Comparison of ENCODE assay signal across 9 mouse cellular contexts in the genomic region with DNA sequence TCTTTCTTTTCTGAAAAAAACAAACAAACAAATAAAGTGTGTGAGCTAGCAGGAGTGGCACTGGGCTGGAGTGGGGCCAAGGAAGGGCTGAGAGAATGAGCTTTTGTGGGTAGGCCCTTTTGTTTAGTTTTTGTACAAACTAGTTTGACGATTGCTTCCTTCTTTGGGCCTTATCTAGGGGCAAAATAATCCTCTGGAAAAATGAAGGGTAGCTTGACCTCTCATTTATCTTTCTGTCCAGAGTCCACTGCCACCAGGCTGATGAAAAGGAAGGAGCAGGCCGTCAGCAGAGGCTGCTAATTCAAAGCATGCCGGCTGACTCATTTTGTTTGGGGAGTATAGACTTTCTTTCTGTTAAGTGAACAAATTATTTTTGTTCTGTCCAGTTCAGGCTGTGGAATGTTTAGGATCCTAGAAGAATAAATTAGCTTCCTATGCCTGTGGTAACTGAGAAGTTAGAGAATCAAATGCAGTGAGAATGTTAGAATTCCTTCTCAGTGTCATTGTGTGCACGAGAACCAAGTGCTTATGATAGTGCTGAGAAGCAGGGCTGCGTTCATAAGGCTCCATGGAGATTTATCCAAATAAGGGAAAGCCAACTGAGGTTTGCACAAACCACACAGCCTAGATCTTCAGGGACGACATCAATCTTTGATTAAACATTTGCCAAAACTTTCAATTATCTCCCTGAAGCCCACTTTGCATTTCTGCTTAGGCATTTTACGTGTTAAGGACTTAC.
DNase-seq lines count a peak whose midpoint lies in the region; ATAC-seq and TF ChIP-seq lines count a peak whose summit lies in the region.
"Had no signal": no experiment of that assay in that cellular context is flagged by ENCODE, and none has a peak within 500 bp of the region (broad histone marks: within the 10 kb centered on the region; RNA-seq: fewer than 3 reads in every experiment).

No protein-coding gene starts in this region.

- no peak for DNase-seq in kidney, adult 8-10 months
- peak; percentile 67 for DNase-seq in embryonic facial prominence, embryonic 11.5 days (ENCODE audit: low spot score)
- peak; percentile 9 for DNase-seq in hindbrain, postnatal 0 days (ENCODE audit: low spot score)
- DNase-seq in midbrain, embryonic 14.5 days, result peak; percentile 31
- no peak for DNase-seq in layer of hippocampus, adult 18-20 months (ENCODE audit: low spot score in 2 of 2)
- no peak for DNase-seq in T-cell, adult 2 months (ENCODE audit: low spot score)

- 20% methylated on average over 7 of the region's 7 CpGs for WGBS in kidney, embryonic 14.5 days
- 17% methylated on average over 7 of the region's 7 CpGs for WGBS in embryonic facial prominence, embryonic 11.5 days
- 23% methylated on average over 7 of the region's 7 CpGs for WGBS in hindbrain, postnatal 0 days
- WGBS in midbrain, embryonic 14.5 days, result 33% methylated on average over 7 of the region's 7 CpGs

- no peaks in the 10 kb centered on the region for H3K36me3 ChIP-seq in kidney, embryonic 14.5 days (ENCODE audit: control insufficient read depth, insufficient read depth, low read length)
- H3K36me3 ChIP-seq in embryonic facial prominence, embryonic 11.5 days (replicated peaks; ENCODE audit: control insufficient read depth, insufficient read depth, low read depth, low read length), result no peaks in the 10 kb centered on the region
- H3K36me3 ChIP-seq in hindbrain, postnatal 0 days (ENCODE audit: insufficient read depth, low read length), result no peaks in the 10 kb centered on the region
- H3K36me3 ChIP-seq in midbrain, embryonic 14.5 days (ENCODE audit: control insufficient read depth, insufficient read depth, low read length), result no peaks in the 10 kb centered on the region
- H3K36me3 ChIP-seq: hindbrain, embryonic 15.5 days had no signal

- H3K27me3 ChIP-seq in kidney, embryonic 14.5 days (ENCODE audit: control insufficient read depth, insufficient read depth, low read length), result no peaks in the 10 kb centered on the region
- H3K27me3 ChIP-seq in embryonic facial prominence, embryonic 11.5 days (ENCODE audit: control insufficient read depth, insufficient read depth, low read length), result no peaks in the 10 kb centered on the region
- H3K27me3 ChIP-seq in hindbrain, postnatal 0 days (ENCODE audit: insufficient read depth, low read length), result no peaks in the 10 kb centered on the region
- no peaks in the 10 kb centered on the region for H3K27me3 ChIP-seq in midbrain, embryonic 14.5 days (ENCODE audit: control insufficient read depth, insufficient read depth, low read length)
- H3K27me3 ChIP-seq: hindbrain, embryonic 15.5 days had no signal

- H3K4me2 ChIP-seq in kidney, embryonic 14.5 days (replicated peaks; ENCODE audit: low read depth, low read length), result no peak overlapping the region
- no peak overlapping the region for H3K4me2 ChIP-seq in embryonic facial prominence, embryonic 11.5 days (ENCODE audit: low read depth, low read length)
- no peak overlapping the region for H3K4me2 ChIP-seq in hindbrain, postnatal 0 days (ENCODE audit: low read depth, low read length)
- no peak overlapping the region for H3K4me2 ChIP-seq in midbrain, embryonic 14.5 days (ENCODE audit: low read length)
- H3K4me2 ChIP-seq: hindbrain, embryonic 15.5 days had no signal

- peak; percentile 64; the same call in 1 of the 2 replicates for ATAC-seq in kidney, embryonic 14.5 days (ENCODE audit: low FRiP score, low TSS enrichment)
- peak; percentile 48; the same call in 1 of the 2 replicates for ATAC-seq in embryonic facial prominence, embryonic 11.5 days (replicated peaks; ENCODE audit: insufficient number of reproducible peaks, low FRiP score, low TSS enrichment, low read depth)
- ATAC-seq in hindbrain, postnatal 0 days, result no peak
- no peak for ATAC-seq in midbrain, embryonic 14.5 days (ENCODE audit: low FRiP score, low TSS enrichment)
- no peak for ATAC-seq in inflammation-experienced regulatory T-cells, adult 6 months

- peak overlapping the region; percentile 42; the same call in 1 of the 2 replicates for H3K27ac ChIP-seq in kidney, embryonic 14.5 days (ENCODE audit: low read depth, low read length)
- H3K27ac ChIP-seq in embryonic facial prominence, embryonic 11.5 days (replicated peaks; ENCODE audit: low read depth, low read length), result peak overlapping the region; percentile 16; the same call in 1 of the 2 replicates
- 0 out of 2 replicates have a peak overlapping the region, but pooled peaks have one; percentile 22 for H3K27ac ChIP-seq in hindbrain, postnatal 0 days
- no peak overlapping the region for H3K27ac ChIP-seq in midbrain, embryonic 14.5 days (replicated peaks; ENCODE audit: low read depth, low read length)
- H3K27ac ChIP-seq: hindbrain, embryonic 15.5 days had no signal

- H3K4me3 ChIP-seq in kidney, embryonic 14.5 days (ENCODE audit: low read length), result no peak overlapping the region
- H3K4me3 ChIP-seq in embryonic facial prominence, embryonic 11.5 days (ENCODE audit: low read depth, low read length), result no peak overlapping the region
- H3K4me3 ChIP-seq in hindbrain, postnatal 0 days (ENCODE audit: low read length), result no peak overlapping the region
- no peak overlapping the region for H3K4me3 ChIP-seq in midbrain, embryonic 14.5 days (replicated peaks; ENCODE audit: low read depth, low read length)
- H3K4me3 ChIP-seq: hindbrain, embryonic 15.5 days had no signal

- H3K9me3 ChIP-seq in kidney, embryonic 14.5 days (ENCODE audit: control insufficient read depth, low read length), result no peaks in the 10 kb centered on the region
- H3K9me3 ChIP-seq in embryonic facial prominence, embryonic 11.5 days (replicated peaks; ENCODE audit: control insufficient read depth, low read length), result no peaks in the 10 kb centered on the region
- H3K9me3 ChIP-seq in hindbrain, postnatal 0 days (ENCODE audit: low read length), result no peaks in the 10 kb centered on the region
- H3K9me3 ChIP-seq in midbrain, embryonic 14.5 days (ENCODE audit: control insufficient read depth, low read length), result no peaks in the 10 kb centered on the region
- H3K9me3 ChIP-seq: hindbrain, embryonic 15.5 days had no signal

- H3K4me1 ChIP-seq in kidney, embryonic 14.5 days (ENCODE audit: control insufficient read depth, insufficient read depth, low read length), result 0 out of 2 replicates have a peak, but pooled peaks cover 4% of the 10 kb centered on the region
- no peaks in the 10 kb centered on the region for H3K4me1 ChIP-seq in embryonic facial prominence, embryonic 11.5 days (ENCODE audit: control insufficient read depth, insufficient read depth, low read length)
- H3K4me1 ChIP-seq in hindbrain, postnatal 0 days (ENCODE audit: insufficient read depth, low read length), result no peaks in the 10 kb centered on the region
- H3K4me1 ChIP-seq in midbrain, embryonic 14.5 days (ENCODE audit: control insufficient read depth, insufficient read depth, low read length), result peaks cover 3% of the 10 kb centered on the region; the same call in 1 of the 2 replicates

- TF ChIP-seq CTCF in hindbrain, postnatal 0 days (IDR thresholded peaks at IDR 0.05; ENCODE audit: low read depth), result no peak

- no peak overlapping the region for H3K9ac ChIP-seq in kidney, embryonic 14.5 days (ENCODE audit: low read depth, low read length)
- H3K9ac ChIP-seq in embryonic facial prominence, embryonic 11.5 days (replicated peaks; ENCODE audit: low read length), result no peak overlapping the region
- no peak overlapping the region for H3K9ac ChIP-seq in hindbrain, postnatal 0 days (replicated peaks; ENCODE audit: low read length)
- no peak overlapping the region for H3K9ac ChIP-seq in midbrain, embryonic 14.5 days (replicated peaks; ENCODE audit: low read length)
- H3K9ac ChIP-seq: hindbrain, embryonic 15.5 days had no signal

Comparison
In these comparisons a context has a peak if more than half of its experiments do, and no peak if none do; other contexts are left out.
1. ATAC-seq: peak in kidney, embryonic 14.5 days (single experiment) and embryonic facial prominence, embryonic 11.5 days (single experiment); none in hindbrain, postnatal 0 days (single experiment), midbrain, embryonic 14.5 days (single experiment) and inflammation-experienced regulatory T-cells, adult 6 months (single experiment).
2. DNase-seq: peak in embryonic facial prominence, embryonic 11.5 days (single experiment), hindbrain, postnatal 0 days (single experiment) and midbrain, embryonic 14.5 days (single experiment); none in kidney, adult 8-10 months (0 of 2), layer of hippocampus, adult 18-20 months (0 of 2) and T-cell, adult 2 months (single experiment).